Mouse (Mus musculus) adrenal gland, postnatal 36 days (tissue): Measurements from ENCODE around the gene Fam189a1. TPM values are rescaled to one million over a fixed set of nuclear protein-coding genes. Genes with fewer than 3 reads are reported as not detected.
A peak's percentile ranks its signal among the peaks of the same experiment; 100 is the strongest.

Experiments used
- DNase-seq, 2 experiments: peaks; one replicate each; pipeline ENCODE4 v3.0.0; 2021; ENCODE audit warnings: mixed read lengths in 1 of 2
- total RNA-seq, 2 experiments: library from RNA; stranded (reverse); gene quantifications; 2 replicates each; pipeline ENCODE4 v1.2.3; 2021

Gene Fam189a1
- total RNA-seq, 2 experiments from 2014 or later: 0.23 to 0.30 TPM

DNA sequence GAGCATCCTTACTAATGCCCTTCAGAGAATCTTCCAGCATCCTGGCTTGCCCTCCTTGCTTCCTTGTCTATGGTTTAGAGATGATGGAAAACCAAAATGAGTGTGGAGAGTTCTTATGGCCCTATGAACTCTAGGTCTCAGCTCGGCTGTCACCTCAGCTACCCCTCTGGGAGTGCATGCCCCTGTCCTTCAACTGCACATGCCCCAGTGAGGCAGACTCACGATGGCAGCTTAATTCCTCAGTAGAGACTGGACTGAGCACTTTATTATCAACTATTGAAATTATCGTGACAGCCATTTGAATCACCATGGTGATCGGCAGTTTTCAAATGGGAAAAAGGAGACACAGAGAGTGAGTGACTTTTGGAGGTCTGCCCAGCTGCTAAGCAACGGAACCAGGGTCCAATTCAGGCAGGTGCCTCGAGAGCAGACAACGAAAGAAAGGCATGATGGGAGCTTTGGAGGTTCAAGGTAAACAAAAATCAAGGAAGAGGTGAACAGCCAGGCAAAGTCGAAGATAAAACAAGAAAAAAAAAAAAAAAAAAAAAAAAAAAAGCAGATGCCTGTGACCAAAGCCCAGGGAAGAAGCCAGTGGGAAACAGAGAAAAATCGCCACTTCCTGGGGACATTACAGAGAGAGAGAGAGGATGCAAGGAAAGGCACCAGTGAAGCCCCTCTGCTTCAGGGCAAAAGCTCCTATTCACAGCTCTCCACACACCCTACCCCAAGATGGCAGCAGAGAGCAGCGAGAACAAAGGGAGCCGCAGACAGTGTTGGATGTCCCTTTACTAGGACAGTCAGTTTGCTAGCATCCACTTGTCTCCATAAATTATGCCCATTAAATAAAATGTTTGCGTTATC lies 206.2 kb downstream of the Fam189a1 start:
- DNase-seq: peak; percentile 70 to 85

GRCm38 (mm10) chr7:64949465-64949864 lies 206.9 kb downstream of the Fam189a1 start:
- no peak for DNase-seq

- DNase-seq: no peak
Observed at GRCm38 (mm10) chr7:64944686-64945085, 211.7 kb downstream of the Fam189a1 start.

DNA sequence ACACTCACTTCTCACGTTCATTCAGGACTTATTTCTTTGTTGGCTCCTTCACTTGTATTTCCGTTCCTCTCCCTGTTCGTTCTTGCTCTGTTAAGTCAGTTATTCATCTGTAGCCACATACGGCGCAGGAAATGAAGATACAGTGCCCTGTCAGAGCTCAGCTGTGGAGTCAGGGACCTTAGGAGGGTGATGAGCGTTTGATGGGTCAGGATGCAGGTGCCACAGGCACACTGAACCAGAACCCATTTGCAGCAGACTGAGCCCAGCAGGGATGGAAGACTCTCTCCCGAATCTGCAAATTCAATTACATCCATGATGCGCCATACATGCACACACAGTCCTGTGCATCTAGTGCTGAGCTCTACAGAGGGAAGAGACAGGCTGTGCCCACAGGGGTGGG lies 212.2 kb downstream of the Fam189a1 start:
- no peak for DNase-seq

- DNase-seq: no peak
Observed at GRCm38 (mm10) chr7:64936927-64937326, 219.4 kb downstream of the Fam189a1 start.

DNA sequence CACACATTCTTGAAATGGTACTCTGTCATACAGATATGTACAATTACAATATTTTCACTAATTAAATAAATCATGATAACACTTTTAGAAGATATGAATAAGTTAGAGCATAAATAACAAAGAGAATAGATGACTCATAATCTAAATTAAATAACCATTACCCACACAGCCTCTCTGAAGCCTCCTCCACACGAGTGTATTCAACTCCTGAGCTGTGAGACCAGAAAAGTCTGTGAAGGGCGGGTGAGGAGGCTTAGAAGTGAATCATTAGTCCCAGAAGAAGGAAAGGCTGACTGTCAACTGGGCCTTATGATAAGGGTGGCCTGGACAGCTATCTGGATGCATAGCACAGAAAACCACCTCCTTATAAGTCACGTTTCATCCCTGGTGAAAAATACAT lies 222.3 kb downstream of the Fam189a1 start:
- no peak for DNase-seq

DNA sequence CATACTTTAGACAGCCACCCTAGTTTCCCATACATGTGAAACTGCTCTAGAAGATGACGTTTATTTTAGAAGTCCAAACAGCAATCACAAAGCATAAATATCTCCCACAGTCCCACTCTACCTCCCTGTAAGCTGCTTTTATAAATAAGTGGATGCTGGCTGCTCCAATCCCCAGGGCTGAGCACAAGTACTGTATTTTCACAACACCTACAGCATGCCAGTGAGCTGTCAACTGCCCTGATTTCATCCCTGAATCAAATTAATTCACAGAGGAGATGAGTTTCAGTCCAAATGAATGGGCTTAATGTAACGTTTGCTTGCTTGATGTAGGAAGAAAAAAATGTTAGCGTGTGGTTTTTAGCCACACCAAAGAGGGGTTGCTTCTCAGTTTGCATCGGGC lies 225.4 kb downstream of the Fam189a1 start:
- DNase-seq: no peak

DNA sequence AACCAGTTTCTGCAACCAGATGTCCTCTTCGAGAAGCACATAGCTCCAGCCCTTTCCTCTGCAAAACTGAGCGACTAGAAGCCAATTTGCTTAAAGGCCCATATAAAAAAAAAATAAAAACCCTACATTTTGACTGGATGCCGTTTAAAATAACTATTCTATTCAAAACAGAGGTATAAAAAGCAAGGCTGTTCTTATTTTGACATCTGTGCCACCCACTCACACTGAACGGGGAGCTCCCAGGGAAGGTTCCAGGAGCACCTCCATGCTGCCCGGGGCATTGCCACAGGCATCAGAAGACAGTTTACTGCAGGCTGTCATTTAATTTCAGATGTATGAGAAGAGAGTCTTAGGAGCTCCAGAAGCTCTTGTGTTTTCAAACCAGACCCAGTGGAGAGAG lies 232.5 kb downstream of the Fam189a1 start:
- DNase-seq: no peak

DNA sequence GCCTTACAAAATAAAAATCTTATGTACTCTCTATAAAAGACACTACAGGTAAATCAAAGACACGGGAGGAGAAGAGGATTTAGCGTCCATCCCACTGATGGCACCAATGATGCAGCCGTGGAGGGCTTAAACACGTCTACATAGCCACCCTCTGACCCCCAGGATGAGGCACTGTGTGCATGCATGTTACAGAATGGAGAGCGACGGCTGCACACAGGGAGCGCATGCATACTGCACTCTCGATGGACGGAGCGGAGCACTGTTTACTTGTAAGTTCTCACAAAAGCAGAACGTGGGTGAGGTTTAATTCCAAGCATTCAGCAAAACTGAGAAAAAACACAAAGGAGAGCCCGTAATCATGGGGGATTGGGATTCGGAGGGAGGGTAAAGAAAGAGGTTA lies 235.2 kb downstream of the Fam189a1 start:
- no peak for DNase-seq

GRCm38 (mm10) chr7:64920735-64921134 lies 235.6 kb downstream of the Fam189a1 start:
- DNase-seq: no peak

DNA sequence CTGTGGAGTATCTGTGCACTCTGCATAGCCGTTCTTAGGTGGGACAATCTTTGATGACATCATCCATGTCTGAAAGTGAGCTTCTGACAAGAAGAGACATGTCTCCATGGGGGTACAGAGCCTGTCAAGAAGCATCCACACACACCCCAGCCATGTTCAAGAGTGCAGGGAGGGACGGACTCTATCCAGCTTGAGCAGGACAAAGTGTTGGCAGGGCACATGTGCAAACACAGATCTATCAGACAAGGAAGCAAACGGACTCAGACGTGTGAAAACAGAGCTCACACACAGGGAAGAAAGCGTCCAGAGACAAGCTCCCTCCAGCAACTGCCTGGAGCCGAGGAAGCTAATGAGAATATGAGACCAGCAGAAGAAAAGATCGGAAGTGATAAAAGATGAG lies 239.7 kb downstream of the Fam189a1 start:
- no peak for DNase-seq

DNA sequence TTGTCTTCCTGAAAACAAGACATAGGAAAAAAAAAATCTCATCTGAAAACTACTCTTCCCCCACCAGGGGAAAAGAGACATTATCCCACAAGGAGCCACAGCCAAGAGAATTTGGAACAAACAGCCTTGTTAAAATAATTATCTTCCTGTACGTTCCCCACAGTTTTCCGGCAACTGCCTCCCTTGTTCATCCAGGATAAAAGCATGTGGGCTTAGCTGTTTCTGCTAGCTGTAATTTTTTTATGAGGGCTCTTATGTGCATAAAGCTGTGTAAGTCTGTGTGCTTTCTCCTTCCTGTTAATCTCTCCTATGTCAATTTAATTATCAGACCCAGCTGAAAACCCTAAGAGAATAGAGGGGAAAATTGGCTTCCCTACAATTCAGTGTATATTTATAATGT lies 241.2 kb downstream of the Fam189a1 start:
- DNase-seq: no peak

DNA sequence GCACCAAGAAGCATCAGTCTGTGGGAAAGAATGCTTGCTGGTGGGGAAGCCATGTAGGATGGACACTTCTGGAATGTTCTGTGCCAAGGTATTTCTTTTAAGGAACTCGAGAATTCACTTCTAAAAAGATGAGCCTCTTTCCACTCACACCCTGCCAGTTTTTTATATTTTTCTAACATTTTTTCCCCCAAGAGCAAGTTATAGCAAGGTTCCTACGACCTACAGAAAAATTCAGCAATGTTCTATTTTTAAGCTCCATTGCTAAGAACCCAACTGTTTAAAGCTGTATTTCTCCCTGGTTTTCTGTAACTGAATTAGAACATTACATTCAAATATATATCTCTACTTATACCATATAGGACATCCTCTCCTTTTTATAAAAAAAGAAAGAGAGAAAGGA lies 244.4 kb downstream of the Fam189a1 start:
- no peak for DNase-seq

- no peak for DNase-seq
Observed at GRCm38 (mm10) chr7:64910208-64910607, 246.2 kb downstream of the Fam189a1 start.

GRCm38 (mm10) chr7:64906955-64907354 lies 249.4 kb downstream of the Fam189a1 start:
- DNase-seq: no peak

DNA sequence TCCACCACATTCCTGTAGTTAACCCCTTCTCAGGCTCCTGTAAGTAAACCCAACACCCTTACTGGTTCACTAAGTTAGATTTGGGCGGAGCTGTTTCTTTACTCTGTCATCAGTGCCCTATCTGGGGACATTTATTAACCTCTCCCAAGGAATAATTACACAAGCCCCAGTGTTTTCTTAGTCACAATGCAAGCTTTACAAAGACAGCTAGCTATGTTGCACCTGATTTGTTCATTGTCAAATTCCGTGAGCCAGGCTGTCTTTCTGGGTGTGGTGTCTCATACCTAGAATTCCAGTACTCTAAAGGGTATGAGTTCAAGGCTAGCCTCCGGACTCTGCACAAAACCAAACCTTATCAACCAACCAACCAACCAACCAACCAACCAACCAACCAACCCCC lies 250.9 kb downstream of the Fam189a1 start:
- no peak for DNase-seq

GRCm38 (mm10) chr7:64900249-64900648 lies 256.1 kb downstream of the Fam189a1 start:
- no peak for DNase-seq

DNA sequence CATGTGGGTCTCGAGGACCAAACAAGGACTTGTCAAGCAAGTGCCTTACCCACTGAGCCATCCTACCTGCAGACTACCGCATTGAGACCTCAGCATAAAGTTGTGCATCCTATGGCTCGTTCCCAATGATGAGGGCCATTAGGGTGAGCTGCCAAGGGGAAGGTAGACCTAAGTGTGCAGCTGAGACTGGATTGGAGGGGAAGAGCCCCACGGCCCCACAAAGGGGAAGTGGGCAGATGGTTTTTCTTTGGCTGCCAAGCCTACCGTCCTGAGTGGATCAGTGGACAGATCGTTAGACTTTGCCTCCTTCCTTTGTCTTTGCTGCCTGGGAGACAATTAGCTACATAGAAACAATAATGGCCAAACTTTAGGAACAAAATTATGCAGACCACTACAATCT lies 259.8 kb downstream of the Fam189a1 start:
- DNase-seq: no peak

GRCm38 (mm10) chr7:64895685-64896101 lies 260.7 kb downstream of the Fam189a1 start:
- no peak for DNase-seq

- DNase-seq: peak; percentile 73 to 79
Observed at GRCm38 (mm10) chr7:64891139-64891538, 265.2 kb downstream of the Fam189a1 start.

- DNase-seq: peak; percentile 49 to 72
Observed at GRCm38 (mm10) chr7:64889919-64890318, 266.5 kb downstream of the Fam189a1 start.

DNA sequence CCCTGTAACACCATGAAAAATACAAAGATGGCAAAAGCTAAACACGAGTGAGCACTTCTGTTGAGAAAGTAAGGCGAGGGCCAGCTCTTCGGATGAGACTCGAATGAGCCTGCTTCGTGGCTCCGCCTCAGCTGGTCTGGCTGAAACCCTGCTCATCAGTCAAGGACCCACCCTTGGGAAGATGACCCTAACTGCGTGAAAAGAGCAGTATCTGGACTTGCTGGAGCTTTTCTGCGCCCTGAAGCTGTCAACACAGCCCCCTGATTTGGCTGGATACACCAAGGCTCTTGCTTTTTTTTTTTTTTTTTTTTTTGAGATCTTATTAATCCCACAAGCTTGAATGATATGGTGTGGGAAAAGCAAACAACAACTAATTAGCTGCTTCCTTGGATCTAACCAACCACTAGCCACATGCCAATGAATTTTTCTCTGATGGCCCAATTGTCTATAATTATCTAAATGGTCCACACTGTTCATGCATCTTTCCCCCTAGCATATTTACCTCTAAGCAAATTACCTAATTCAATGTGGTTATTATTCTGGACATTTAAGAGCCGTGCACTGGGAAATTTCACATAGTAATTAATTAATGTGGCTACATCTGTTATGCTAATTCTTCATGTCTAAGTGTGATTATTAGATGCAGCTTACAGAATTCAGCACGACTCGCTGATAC lies 272.0 kb downstream of the Fam189a1 start:
- DNase-seq: no peak

- no peak for DNase-seq
Observed at GRCm38 (mm10) chr7:64882243-64882642, 274.1 kb downstream of the Fam189a1 start.

DNA sequence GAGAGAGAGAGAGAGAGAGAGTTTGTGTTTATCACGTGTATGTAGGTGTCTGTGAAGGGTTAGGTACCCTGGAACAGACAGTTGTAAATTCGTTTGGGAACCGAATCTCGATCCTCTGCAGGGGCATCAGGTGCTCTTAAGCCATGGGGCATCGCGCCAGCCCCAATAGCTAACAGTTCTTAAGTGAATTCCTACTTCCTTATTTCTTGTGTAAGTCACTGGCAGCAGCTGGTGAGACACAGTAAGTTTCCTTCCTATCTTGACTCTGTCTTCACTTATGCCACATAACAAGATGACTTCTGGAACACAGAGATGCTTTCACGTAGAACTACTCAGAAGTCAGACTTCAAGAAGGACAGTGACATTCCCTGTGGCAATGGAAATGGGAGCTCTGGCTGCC lies 275.0 kb downstream of the Fam189a1 start:
- peak in 1 of 2 experiments; percentile 40 for DNase-seq
